Mouse (Mus musculus): ENCODE measurements around the gene Ffar4.

GRCm38 (mm10) chr19:38082931-38083525, 13.8 kb upstream of the Ffar4 start:
- TF ChIP-seq POLR2A (IDR thresholded peaks at IDR 0.05; ENCODE audit: low read depth, low read length) (no peak), CTCF (conservative IDR thresholded peaks at IDR 0.05; ENCODE audit: insufficient read depth, insufficient read length, low read depth, low read length) (no peak)

Measured in kidney, adult 2 months (tissue).